Mouse (Mus musculus) c-Kit-positive CD71-positive TER-119-negative erythroid progenitor cells, embryonic 14.5 days (primary cell): ENCODE measurements around the gene Otud7a.

ENCODE experiments used
- DNase-seq: peaks from one replicate; pipeline ENCODE4 v3.0.0-alpha.2; 2013; ENCODE audit warnings: low read depth

Otud7a gene

GRCm38 (mm10) chr7:63774291-63774690, 329.7 kb downstream of the Otud7a start:
- no peak for DNase-seq

- DNase-seq, result no peak
Observed at GRCm38 (mm10) chr7:63777328-63777727, 332.8 kb downstream of the Otud7a start.

DNA sequence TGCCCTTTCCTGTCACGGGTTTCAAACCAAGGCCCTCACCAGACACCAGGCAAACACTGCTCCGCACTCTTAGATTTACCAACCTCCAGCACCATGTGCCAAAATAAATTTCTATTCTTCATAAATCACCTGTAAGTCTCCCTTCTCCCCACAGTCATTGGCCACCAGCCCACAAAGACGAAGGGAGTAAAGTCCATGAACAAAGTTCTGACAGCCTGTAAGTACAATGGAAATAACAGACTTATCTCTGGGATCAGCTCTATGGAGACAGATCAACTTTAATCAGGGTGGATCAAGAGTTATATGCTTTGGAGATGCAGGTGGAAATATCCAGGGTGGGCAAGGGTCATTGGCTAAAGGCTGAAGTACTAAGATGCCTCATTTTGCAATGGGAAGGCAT, 336.3 kb downstream of the Otud7a start:
- no peak for DNase-seq

DNA sequence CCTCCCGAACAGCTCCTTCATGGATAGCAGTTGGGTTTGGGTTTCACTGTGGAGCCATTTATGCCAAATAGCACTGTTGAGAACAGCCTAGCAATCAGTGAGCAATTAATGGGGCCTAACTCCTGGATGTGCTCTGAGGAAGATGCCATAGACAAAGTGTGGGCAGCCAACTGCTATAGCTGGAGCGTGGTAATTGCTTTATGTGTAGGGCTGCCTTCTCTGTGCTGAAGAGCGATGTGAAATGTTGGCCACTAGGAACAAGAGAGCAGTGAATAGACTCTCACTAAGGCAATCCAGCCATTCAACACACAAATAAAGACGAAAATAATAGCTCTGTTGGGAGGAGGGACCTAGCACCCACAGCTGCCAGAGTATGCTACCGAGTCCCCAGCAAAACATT, 345.2 kb downstream of the Otud7a start:
- no peak for DNase-seq

DNA sequence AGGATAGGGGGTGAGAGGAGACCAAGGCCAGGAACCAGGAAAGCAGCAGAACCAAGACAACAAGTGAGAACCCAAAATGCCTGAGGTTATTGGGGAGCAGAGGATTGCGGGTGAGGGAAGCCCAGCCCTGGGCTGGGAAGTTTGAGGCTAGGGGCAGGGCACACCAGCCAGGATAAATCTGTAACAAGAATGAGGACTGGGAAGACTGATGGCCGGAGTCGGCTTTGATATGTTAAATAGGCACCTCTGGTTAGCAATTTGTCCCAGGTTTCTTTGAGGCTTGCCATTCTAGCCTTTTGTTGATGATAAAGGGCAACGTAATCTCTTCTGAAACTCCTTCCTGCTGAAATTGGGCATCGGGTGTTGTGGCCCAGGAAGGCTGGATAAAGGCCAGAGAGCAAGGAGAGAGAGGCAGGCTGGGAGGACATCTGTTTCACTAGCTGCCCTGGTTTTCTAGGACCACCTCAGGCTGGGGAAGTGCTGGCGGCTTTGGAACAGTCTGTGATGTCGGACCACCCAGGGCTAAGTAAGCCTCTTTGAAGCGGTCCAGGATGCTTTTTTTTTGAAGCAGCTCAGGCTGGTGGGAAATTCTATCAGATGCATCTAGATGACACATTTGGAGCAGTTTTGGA, 351.6 kb downstream of the Otud7a start:
- DNase-seq, result no peak

GRCm38 (mm10) chr7:63798446-63798845, 353.9 kb downstream of the Otud7a start:
- no peak for DNase-seq

DNA sequence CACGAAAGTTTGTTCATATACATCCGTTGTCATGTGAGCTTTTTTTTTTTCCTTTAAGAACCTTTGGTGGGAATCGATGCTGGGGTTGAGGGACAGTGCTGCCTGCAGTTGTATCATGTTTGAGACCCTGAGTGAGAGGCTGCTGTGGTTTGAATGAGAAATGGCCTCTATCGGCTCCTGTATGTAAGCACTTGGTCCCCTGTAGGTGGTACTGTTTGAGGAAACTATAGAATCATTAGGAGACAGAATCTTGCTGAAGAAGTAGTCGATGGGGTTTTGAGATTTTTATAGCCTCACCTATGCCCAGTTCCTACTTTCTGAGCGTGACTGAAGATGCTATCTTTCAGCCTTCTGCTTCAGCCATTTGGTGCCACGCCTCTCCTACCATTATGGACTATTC, 354.8 kb downstream of the Otud7a start:
- no peak for DNase-seq

- peak; percentile 44 for DNase-seq
Observed at GRCm38 (mm10) chr7:63802751-63803150, 358.2 kb downstream of the Otud7a start.
